Mouse (Mus musculus) brain, embryonic 18.5 days (tissue): ENCODE measurements around the gene Meltf.

Experiments
- DNase-seq: peaks from one replicate; pipeline ENCODE4 v3.0.0-alpha.2; 2012; ENCODE audit warnings: low read depth, low spot score

The Meltf gene

GRCm38 (mm10) chr16:31893396-31894141 is 15.0 kb downstream of the Meltf start:
- DNase-seq = no peak

DNA sequence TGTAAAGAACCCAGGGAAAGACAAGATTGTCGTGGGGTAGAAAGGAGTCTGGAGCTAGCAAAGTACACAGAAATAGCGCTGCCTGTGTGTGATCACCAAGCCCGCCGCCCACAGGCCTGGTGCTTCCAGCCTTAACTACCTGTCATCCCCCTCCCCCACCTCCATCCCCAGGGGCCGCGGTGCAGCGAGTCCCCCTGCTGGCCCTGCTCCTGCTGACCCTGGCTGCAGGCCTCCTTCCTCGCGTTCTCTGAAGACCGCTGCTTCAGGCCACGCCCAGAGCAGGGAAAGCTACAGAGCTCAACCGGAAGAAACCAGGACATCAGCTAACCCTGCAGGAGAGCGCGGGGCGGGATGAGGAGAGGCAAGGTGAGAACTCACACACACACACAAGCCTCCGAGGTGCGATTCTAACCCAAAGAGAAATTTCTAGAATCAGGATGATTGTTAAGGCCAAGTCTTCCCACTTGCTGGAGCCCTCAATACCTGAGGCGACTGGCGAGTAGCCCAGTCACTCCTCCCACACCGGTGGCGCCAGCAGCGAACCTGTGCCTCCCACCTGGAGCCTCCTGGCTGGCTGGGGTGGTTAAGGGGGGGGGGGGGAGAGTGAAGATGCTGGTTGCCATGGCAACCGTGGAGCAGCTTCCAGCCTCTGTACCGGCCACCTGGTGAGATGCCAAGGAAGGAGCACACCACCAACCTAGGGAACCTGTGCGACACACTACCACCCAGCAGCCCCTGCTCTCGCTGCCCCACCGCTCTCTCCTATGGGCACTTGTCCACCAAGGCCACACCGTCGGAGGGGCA is 18.6 kb downstream of the Meltf start:
- DNase-seq = peak; percentile 39

GRCm38 (mm10) chr16:31898546-31899326 is 20.1 kb downstream of the Meltf start:
- peak; percentile 40 for DNase-seq

DNA sequence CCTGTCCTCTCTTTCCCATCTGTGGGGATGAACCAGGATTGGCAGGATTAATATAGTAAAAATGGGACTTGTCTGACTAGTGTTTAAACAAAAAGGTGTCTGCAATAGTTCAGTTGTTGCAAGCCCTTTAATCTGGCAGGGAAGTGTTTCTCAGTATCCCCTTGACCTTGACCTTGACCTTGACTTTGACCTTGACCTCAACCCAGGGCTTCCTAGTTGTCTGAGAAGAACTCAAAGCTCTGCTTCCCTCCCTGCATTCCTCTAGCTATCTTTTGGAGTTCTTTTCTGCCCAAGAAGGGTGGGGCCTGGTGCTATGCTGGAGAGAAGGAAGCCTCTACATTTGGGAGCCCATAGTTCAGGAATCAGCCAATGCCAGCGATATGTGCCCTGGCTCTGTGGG is 23.3 kb downstream of the Meltf start:
- DNase-seq = no peak

DNA sequence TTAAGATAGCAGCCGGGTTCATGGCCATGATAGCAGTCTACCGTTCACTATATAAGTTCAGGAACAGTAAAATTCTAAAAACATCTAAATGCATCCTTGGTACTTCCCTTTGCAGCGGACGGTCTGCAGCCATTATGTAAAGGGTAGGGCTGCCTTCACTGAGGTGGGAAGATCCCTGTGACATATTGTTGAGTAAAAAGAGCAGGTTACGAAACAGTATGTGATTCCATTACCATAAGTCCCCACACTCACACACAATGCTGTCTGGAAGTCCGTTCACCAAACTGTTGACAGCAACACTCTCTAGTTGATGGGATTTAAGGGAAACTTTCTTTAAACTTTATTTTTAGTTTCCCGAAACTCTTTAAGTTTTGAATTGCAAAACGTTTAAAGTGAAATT is 24.6 kb downstream of the Meltf start:
- DNase-seq = no peak

DNA sequence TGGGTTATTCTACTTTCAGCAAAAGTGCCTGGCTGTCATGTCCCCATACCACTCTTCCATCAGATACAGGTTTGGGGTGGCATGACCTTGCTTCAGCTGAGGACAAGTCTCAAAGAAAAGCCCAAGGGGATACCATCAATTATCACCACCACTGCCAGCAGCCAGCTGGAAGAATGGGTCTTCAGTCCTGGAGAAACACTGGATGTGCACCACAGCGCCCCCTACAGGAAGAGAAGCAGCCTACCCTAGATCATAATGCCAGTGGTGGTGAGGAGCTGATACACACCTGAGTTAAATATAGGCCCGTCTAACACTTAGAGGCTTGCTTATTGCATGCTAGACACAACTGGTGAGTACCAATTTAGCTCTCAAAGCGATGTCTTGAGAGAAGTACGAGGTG is 26.7 kb downstream of the Meltf start:
- no peak for DNase-seq

- DNase-seq = no peak
These were observed 27.5 kb downstream of the Meltf start for GRCm38 (mm10) chr16:31905891-31906825.

DNA sequence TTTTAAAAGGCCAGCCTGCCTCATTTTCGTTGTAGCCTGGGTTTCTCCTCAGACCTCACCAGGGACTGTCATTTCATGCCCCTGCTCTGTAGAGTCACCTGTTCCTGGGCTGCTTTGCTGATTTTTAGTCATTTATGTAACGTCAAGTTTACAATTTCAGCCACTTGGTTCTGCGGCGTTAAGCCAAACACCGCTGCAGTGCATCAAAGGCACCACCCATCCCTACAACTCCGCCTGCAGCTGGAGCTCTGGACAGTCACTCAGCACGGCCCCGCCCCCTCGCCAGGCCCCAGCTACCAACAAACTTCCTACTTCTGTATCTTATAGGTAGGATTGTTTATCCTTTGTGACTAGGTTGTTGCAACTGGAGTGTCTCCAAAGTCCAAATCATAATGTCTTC is 28.3 kb downstream of the Meltf start:
- DNase-seq = no peak

DNA sequence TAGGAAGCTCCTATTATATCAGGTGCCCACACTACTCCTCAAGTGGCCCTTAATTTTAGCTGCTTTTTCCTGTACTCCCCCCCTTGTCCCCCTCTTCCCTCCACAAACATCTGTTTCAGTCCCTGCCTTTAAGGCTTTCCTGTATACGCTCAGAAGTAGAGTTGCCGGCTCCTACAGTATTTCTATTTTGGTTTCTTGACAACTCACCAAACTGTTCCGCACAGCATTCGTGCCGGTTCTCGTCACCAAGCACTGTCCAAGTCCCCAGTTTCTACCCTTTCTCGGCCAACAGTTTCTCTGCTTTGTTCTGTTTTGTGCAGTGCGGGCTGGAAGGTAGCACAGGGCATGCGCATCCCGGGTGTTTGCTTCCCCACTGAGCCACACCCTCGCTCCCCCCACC is 30.3 kb downstream of the Meltf start:
- no peak for DNase-seq

DNA sequence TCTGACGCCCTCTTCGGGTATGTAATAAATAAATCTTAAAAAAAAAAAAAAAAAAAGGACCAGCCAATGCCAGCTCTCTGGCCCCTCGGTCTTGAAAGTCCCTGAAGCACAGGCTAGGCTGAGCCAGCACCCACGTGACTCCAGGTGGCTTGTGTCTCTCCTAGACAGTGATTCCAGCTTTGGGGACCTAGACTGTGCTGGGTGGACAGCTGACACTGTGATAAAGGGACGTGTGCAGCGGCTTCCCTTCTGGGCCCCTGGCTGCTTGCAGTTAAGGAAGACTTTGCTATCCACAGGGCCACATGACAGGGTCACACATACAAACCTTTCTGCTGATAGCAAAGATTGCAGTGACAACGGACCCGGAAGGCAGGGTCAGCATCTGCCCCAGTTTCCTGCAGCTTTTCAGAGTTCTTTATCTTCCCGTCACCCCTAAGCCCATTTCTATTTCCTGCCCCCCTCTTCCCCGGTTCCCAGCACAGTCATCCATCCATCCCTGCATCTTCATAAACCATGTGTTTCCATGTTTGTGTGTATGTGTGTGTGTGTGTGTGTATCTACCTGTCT is 31.8 kb downstream of the Meltf start:
- DNase-seq = no peak

- DNase-seq = no peak
These were observed 39.2 kb downstream of the Meltf start for GRCm38 (mm10) chr16:31917776-31918175.

GRCm38 (mm10) chr16:31918248-31918724 is 39.7 kb downstream of the Meltf start:
- DNase-seq = peak; percentile 74

DNA sequence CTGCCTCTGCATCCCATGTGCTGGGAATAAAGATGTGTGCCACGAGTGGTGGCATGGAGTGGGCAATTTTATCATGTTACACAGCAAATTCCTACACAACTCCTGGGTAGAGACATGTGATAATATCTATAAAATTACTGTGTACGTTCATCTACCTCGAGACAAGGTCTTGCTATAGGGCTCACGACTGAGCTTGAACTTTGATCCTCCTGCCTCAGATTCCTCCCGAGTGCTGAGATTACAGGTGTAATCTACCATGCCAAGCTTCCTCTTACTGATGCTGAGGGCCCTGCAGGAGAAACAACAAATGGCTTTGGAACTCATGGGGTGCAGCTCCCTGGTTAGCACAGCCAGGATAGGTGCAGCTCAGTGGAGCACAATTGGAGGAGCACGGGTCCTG is 45.8 kb downstream of the Meltf start:
- DNase-seq = no peak

GRCm38 (mm10) chr16:31926091-31926490 is 47.5 kb downstream of the Meltf start:
- DNase-seq = no peak

GRCm38 (mm10) chr16:31926547-31927182 is 48.1 kb downstream of the Meltf start:
- no peak for DNase-seq

- no peak for DNase-seq
These were observed 48.8 kb downstream of the Meltf start for GRCm38 (mm10) chr16:31927412-31927811.

- no peak for DNase-seq
These were observed 52.7 kb downstream of the Meltf start for GRCm38 (mm10) chr16:31931330-31931729.

- no peak for DNase-seq
These were observed 53.6 kb downstream of the Meltf start for GRCm38 (mm10) chr16:31932255-31932654.

DNA sequence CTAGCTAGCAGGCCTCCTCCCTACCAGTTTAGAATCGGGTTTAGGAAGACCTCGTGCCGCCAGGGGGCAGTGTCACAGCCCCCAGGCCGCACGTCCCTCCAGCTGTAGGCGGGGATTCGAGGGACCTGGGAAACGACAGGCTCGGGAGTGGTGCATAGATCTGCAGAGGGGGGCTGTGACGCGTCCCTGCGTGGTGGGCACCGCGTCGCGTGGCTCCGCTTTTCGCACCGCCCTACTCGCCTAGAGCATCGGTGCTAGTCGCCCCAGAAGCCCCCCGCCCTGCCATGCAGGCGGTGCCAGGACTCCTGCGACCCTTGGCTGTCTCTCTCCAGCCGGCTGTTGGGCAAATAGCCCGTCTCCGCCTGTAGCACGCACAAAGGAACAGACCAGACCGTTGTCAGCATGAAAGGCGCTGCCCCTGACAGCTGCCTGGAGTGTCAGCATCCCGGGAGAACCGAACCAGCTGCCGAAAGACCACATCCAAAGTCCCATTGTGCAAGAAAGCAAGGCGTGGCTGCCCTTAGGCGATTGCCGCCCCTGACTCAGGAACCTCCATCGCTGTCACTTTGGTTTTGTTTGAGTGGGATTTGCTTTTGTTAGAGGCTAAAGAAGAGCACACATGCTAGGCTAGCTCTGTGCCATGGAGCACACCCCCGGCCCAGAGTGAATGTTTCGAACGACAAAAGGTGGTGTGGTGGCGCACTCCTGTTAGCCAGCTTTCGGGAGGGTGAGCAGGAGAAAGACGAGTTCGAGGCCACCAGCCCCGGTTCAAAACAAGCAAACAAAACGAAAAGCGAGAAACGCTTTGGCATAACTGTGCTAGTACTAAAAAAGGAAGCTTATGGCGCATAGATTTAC is 54.5 kb downstream of the Meltf start:
- DNase-seq = peak; percentile 94
